Mouse (Mus musculus): ENCODE results near the gene Eno4.

The Eno4 gene

GRCm38 (mm10) chr19:58974126-58974525 lies 30.9 kb downstream of the Eno4 start:
- DNase-seq (ENCODE audit: low spot score) = no peak

- no peak for DNase-seq (ENCODE audit: low spot score)
Observed at GRCm38 (mm10) chr19:58975216-58975863, 32.1 kb downstream of the Eno4 start.

- DNase-seq (ENCODE audit: low spot score) = no peak
Observed at GRCm38 (mm10) chr19:58978401-58979171, 35.4 kb downstream of the Eno4 start.

GRCm38 (mm10) chr19:58979436-58980055 lies 36.3 kb downstream of the Eno4 start:
- no peak for DNase-seq (ENCODE audit: low spot score)

GRCm38 (mm10) chr19:58980056-58980440 lies 36.8 kb downstream of the Eno4 start:
- DNase-seq (ENCODE audit: low spot score) = no peak

- no peak for DNase-seq (ENCODE audit: low spot score)
Observed at GRCm38 (mm10) chr19:58981571-58981970, 38.3 kb downstream of the Eno4 start.

GRCm38 (mm10) chr19:59002827-59003226 lies 59.6 kb downstream of the Eno4 start:
- no peak for DNase-seq (ENCODE audit: low spot score)

GRCm38 (mm10) chr19:59006577-59007340 lies 63.5 kb downstream of the Eno4 start:
- no peak for DNase-seq (ENCODE audit: low spot score)

GRCm38 (mm10) chr19:59010802-59011201 lies 67.6 kb downstream of the Eno4 start:
- DNase-seq (ENCODE audit: low spot score) = no peak
